Mouse (Mus musculus) naive thymus-derived CD4-positive, alpha-beta T cell, adult 2 months (primary cell): Measurements from ENCODE around the gene Slc16a13.

Source experiments
- DNase-seq: peaks from one replicate; pipeline ENCODE4 v3.0.0-alpha.2; 2011; ENCODE audit warnings: low read depth

Slc16a13 gene

GRCm38 (mm10) chr11:70211972-70212371, 8.9 kb downstream of the Slc16a13 start:
- no peak for DNase-seq

DNA sequence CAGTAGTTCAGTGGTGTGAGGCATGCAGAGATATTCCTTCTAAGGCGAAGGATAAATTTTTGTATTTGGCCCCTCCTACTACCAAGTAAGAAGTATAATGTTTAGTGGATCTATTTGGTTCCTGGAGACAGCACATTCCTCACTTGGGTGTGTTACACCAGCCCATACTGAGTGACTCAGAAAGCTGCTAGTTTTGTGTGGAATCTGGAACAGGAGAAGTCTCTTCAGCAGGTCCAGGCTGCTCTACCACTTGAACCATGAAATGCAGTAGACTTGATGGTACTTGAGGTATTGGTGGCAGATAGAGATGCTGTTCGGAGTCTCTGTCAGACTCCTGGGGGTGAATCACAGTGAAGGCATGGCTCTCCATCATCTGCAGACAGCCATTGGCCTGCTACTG, 10.2 kb downstream of the Slc16a13 start:
- no peak for DNase-seq

- DNase-seq = no peak
Observed at GRCm38 (mm10) chr11:70208778-70209388, 12.0 kb downstream of the Slc16a13 start.

GRCm38 (mm10) chr11:70207283-70207682, 13.6 kb downstream of the Slc16a13 start:
- DNase-seq = no peak

GRCm38 (mm10) chr11:70206801-70207200, 14.1 kb downstream of the Slc16a13 start:
- no peak for DNase-seq

DNA sequence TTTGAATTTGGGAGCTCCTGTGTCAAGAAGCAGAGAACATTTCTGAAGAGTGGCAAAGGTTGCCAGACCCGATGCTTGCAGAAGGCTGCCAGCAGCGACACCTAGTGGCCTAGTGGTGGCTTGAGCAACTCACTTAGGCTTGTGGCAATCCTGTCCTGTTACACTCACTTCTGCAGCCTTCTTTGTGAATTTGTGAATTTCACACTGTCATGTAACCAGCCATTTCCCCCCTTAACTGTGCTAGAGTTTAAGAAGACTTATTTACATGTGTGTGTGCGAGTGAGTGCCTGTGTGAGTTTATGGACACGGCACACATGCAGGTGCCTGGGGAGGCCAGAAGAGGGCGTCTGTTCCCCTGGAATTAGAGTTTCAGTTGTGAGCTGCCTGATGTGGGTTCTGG, 19.2 kb downstream of the Slc16a13 start:
- peak; percentile 86 for DNase-seq

GRCm38 (mm10) chr11:70200036-70200608, 20.7 kb downstream of the Slc16a13 start:
- no peak for DNase-seq

DNA sequence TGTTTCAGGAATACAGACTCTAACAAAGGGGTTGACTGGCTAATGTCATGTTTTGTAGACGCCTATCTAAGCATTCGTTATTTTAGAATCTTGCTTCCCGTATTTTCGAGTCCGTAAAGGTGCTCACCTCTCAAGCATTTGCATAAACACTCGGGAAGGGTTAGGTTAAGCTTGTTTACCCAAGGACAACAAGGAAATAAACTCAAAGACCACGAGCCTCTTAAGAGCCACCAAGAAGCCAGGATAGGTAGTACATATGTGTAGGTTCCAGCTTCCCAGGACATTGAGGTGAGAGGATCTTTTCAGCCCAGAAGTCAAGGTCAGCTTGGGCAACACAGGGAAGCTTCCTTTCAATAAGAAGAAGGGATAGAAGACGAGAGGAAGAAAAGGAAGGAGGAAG, 21.8 kb downstream of the Slc16a13 start:
- no peak for DNase-seq

DNA sequence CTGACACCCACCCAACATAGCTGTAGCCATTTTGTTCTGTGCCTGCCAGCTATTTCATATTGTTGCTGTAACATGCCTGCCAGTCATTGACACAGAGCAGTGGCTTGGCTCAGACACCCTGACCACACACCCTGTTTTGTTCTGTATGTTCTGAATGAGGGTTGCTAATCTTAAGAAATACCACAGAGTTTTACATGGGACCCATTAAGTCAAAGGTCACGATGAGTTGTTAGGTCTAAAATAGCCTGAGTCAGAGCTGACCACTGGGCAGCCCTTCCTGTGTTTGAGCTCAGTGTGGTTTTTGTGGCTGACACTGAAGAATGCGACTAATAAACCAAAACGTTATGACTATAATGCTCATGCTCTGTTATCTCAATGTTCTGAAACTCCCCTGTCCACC, 22.5 kb downstream of the Slc16a13 start:
- no peak for DNase-seq

DNA sequence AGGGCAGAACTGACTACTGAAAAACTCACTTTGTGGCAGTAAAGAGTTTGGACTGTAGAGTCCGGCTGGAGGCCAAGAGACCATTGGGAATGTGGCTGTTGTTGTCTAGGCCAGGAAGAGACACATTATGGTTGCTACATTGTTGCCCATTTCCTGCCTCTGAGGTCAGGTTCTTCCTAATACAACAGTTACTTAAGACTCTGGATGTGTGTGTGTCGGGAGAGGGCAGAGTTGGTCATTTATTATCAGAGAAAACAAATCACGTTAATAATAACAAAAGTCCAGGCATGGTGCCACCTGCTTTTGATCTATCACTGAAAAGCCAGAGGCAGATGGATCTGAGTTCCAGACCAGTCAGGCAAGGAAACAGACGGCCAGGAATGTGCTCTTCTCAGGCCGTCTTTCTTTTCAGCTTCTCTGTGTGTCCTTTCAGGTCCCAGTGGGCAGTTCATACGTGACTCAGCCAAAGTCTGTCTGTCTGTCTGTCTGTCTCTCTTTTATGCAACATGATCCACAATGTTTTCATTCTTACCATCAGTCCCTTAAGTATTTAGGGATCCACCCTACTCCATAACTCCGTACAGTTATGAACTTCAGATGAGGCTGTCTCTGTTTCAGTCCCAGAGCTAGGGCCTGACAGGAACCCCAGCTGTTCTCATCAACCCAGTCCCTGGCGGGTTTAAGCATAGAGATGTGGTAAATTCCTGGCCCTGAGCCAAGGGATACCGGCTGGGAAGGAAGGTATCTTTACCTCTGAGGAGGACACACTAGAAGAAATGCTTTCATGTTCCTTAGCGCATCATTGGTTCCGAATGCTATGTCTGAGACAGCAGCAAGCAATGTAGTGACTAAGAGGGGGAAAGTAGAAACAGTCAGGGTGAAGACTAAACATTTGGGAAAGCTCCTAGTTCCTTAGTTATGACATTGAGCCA, 27.2 kb downstream of the Slc16a13 start:
- DNase-seq = no peak

DNA sequence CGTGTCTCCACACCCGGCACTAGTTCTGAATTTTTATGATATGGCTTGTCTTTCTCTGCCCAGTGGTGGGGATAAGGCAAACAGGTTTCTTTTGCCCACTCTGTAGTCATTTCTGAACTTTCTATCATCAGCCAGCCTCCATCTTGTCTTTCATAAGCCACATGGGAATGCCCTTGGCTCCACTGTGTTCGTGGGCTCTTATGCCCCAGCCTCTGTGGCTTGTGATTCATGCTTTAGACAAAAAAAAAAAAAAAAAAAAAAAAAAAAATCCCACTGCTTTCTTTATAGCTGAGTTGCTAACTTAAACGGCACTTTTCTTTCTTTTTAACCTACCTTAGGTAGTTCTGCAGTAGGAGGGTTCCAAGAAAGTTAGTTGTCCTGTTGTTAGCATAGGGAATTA, 28.7 kb downstream of the Slc16a13 start:
- DNase-seq = no peak

DNA sequence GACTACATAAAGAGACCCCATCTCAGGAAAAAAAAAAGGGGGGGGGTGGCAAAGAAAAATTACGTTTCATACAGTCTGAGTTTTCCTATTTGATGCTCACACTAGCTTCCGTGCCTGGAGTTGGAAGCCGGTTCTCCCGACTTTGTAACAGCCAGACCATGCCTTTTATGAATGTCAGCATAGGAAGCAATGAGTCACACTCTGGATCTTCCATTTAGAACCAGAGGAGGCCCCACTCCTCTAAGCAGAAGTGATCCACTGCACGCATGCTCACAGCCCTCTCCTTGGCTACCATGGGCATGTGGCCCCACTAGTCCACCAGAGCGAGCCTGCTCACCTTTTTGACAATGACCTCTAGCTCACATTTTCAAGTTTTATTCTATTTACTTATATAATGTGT, 29.7 kb downstream of the Slc16a13 start:
- DNase-seq = no peak

DNA sequence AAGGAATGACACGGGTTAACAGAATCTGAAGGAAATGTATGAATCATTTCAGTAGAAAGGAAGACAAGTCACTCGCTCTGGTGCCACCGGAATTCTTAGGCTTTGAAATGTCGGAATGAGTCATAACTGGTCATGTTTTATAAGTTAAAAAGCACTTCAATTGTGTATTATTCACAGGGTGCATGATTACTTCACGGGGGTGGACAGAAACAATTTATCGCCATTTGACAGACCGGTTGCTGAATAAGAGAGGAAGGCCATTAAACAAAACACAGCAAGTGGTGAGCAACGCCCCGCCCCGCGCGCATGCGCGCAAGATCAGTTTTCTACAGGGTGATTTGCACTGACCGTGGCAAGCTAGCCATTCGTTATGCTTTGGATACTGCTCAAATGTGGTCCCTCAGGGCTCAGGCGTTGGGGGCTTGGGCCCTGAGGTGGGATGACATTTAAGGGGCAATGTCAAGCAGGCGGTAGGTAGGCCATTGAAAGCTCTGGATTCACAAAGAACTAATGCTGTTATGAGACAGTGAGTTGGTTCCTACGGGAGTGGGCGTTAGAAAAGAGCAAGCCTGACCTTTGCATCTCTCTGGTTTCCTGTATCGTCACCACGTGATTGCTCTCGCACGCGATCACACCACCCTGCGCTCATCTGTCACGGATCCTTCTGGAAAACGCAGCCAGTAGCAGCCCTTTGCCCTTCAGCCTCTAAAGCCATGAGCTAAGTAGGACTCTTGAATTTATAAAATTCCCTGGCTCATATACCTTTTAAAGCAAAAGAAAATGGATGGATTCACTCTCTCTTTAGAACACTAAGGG, 31.3 kb downstream of the Slc16a13 start:
- no peak for DNase-seq

DNA sequence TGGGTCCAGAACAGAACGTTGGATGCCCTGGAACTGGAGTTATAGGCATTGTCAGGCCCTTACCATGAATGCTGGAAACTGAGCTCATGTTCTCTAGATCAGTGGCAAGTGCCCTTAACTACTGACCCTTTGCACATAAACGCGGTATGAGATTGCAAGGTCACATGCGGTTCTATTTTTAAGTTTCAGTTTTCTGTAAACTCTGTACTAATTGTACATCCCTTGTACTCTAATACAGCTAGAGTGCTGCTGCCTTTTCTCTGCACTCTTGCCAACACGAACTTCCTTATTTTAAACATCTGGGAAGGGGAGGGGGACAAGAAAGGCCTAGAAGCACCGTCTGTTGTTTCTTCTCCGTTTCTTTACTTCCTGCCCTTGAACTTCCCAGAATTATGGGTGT, 35.7 kb downstream of the Slc16a13 start:
- DNase-seq = no peak

- no peak for DNase-seq
Observed at GRCm38 (mm10) chr11:70180496-70180895, 40.4 kb downstream of the Slc16a13 start.

GRCm38 (mm10) chr11:70179401-70179800, 41.5 kb downstream of the Slc16a13 start:
- DNase-seq = peak; percentile 26

GRCm38 (mm10) chr11:70178756-70179155, 42.1 kb downstream of the Slc16a13 start:
- DNase-seq = no peak

DNA sequence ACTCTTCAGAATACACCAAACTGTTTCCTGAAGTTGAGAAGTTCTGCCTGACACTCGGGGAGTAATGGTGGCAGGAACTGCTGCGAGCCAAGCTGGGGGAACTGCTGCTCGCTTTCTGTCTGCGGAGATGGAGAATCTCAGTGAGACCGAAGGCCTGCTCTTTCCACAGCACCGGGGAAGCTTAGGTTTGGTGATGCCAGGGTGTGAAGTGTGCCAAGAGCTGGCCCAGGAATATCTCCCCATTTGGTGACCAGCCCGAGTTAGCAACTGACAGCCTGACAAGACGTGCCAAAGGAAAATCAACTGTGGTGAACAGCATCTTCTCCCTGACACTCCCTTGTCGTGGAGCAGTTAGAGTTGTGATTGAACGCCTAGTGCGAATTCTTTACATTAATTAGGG, 42.6 kb downstream of the Slc16a13 start:
- DNase-seq = no peak

GRCm38 (mm10) chr11:70177647-70178046, 43.2 kb downstream of the Slc16a13 start:
- DNase-seq = peak; percentile 20

- no peak for DNase-seq
Observed at GRCm38 (mm10) chr11:70174491-70174890, 46.4 kb downstream of the Slc16a13 start.

DNA sequence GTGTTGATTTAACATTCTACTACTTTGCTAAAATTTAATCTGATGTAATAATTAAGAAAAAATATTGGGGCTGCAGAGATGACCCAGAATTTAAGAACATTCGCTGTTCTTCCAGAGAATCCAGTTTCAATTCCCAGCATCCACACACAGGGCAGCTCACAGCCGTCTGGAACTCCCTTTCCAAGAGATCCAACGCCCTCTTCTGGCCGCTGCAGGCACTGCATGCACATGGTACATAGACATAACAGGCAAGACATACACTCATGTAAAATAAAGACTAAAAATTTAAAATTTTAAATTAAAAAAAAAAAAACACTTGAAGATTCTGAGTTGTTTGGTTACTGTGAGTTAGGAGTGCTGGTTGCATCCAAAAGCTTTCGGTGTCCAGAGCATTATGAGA, 48.6 kb downstream of the Slc16a13 start:
- DNase-seq = no peak

DNA sequence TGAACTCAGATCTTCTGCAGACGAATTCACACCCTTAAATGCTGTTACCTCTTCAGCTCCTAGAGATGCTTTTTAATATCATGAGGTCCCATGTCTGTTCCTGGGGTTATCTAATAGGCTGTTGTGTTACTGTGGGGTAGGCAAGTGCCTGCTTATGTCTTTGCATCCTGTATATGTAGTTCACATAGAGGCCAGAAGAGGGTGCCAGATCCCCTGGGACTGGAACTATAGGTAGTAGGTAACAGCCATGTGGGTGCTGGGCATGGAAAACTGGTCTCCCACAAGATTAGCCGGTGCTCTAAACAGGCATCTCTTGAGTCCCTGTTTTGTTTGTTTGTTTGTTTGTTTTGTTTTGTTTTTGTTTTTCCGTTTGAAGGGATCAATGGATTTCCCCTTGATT, 49.0 kb downstream of the Slc16a13 start:
- peak; percentile 69 for DNase-seq
